Mouse (Mus musculus): ENCODE data around the gene Marveld2.

The Marveld2 gene

DNA sequence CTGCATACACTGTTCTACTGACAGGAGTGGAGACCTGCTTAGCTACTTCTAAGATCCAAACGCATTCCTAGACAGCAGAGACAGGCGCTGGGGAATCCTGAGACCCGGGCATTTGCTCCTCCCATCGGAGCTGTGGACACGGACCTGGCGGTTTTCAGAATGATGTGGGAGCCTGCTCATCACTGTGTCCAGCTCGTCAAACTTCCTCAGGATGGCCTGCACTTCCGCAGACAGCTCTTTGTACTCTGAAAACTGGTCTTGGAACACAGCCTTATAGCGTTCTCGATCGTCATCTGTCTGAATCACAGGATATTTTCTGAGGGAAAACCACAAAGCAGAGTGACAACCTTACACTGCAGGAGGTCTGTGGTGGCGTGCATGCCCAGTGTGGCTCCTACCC lies 16.5 kb downstream of the Marveld2 start:
- DNase-seq (ENCODE audit: extremely low read depth, low read depth), result no peak

DNA sequence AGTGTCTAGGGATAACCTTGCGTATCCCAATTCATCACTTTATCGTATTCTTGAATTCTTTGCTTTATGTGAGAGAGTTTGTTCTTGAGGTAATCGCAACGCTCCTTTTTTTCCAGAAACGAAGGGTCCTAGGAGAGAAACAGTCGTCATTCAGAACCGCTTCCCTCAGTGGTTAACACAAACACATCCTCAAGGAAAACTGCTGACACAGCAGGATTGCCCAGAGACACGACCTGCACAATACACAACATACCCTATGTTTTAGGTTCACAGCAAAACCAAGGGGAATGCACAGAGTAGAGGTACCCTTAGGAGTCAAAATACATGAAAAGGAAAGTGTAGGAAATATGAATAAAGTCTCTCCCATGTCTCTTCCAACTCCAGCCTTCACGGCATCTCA lies 19.5 kb downstream of the Marveld2 start:
- DNase-seq (ENCODE audit: extremely low read depth, low read depth), result no peak

DNA sequence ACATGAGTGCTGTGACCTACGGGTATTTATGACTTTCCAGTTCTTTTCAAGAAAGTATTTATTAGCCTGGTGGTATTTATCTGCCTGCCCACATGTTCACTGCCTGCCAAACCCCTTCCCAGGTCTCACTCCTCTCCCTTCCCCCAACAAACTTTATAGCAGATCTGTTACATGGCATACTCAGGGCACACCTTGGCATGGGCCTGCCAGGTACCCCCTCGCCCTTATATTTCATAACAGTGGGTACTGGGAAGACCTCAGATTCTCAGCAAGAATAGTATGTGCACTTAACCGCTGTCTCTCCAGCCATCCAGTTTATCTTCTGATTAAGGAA lies 21.3 kb downstream of the Marveld2 start:
- no peak for DNase-seq (ENCODE audit: extremely low read depth, low read depth)

DNA sequence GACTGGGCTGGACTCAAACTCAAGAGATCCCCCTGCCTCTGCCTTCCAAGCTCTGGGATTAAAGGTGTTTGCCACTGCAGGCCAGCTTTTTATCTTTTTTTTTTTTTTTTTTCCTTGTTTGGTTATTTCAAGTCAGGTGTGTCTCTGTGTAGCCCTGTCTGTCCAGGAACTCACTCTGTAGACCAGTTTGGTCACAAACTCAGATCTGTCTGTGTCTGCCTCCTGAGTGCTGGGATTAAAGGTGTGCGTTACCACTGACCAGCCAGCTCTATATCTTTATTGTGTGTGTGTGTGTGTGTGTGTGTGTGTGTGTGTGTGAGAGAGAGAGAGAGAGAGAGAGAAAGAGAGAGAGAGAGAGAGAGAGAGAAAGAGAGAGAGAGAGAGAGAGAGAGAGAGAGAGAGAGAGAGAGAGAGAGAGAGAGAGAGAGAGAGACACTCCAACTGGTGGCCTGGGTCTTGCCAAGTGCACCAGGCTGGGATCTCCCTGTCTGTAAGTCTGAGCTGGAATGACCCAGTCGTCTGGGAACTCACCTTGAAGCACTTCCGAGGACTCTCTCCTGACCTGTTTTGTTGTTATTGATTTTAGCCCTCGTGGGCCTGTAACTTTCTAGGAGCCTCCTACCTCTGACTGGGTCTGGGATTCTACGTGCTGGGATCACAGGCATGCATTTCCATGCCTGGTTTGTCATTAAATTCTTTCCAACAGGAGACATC lies 21.8 kb downstream of the Marveld2 start:
- no peak for DNase-seq (ENCODE audit: extremely low read depth, low read depth)

DNA sequence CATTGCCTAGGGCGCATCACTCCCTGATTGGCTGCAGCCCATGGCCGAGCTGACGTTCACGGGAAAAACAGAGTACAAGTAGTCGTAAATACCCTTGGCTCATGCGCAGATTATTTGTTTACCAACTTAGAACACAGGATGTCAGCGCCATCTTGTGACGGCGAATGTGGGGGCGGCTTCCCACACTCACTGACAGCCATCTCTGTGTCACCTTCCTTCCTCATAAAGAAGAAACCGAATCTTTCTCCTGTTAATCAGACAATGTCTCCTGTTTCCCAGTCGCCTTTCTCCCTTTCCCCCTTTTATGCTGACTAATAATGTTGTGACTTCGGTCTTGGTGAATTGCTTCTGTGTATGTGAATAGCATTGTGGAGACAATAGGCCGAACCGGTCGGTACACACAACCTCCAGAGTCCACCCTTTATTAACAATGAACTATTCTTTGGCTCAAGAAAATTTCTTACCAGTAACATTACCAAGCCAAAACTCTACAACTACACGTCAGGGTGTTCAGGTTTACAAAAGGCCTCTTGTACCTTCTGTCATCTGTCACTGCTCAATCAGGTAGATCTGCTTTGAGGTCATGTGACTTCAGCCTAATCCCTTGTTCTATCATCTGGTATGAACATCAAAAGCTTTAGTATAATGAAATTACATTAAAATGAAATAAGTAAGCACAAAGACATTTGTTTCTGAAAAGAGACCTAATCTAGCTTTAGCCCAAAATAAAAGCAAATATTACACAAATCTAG lies 22.6 kb downstream of the Marveld2 start:
- no peak for DNase-seq (ENCODE audit: extremely low read depth, low read depth)

DNA sequence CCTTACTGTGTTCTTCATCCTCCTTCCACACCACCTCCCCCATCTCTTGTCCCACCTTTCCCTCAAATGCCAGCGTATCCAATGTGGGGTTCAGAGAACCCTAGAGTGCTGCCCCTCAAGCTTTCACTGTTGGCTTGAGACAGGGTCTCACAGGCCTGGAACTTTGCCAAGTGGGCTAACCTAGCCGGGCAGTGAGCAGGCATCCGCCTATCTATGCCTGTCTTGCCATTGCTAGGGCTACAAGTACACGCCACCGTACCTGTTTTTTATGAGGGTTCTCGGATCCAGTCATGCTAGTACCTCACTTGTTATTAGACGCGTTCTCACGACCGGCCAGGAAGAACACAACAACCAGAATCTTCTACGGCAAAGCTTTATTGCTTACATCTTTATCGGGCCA lies 28.1 kb downstream of the Marveld2 start:
- DNase-seq (ENCODE audit: extremely low read depth, low read depth), result no peak

DNA sequence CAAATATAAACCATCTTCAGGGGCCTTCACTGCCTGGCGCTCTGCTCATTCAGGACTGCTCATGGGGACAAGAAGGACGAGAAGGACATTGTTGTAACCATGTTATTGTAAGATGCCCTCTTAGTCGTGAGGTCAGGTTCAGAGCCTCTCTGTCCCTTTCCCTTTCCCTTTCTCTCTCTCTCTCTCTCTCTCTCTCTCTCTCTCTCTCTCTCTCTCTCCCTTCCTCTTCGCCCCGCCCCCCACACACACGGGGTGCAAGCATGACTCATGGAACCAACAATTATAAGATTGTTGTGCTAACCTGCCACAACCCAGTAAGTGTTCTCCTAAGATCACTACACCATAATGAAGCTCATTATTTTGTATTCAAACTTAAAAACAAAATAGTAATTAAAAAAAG lies 34.6 kb downstream of the Marveld2 start:
- DNase-seq (ENCODE audit: extremely low read depth, low read depth), result no peak

DNA sequence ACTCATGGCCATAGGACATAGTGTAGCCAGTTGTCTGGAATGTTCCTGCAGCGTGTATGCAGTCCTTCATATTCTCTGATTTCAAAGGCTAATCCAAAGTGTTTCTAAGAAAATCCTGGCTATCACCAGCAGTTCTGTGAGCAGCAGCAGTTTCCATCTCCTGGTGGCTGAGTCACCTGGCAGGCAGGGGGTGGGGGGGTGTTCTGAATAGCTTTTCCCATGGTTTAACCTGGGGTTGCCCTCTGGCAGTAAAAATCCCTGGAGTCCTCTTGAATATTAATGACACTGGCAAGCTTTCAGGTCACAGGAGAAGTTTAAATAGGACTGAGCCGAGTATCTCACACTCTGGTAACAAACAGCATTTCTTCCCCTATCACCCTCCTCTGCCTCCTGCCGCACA lies 35.1 kb downstream of the Marveld2 start:
- DNase-seq (ENCODE audit: extremely low read depth, low read depth), result no peak

DNA sequence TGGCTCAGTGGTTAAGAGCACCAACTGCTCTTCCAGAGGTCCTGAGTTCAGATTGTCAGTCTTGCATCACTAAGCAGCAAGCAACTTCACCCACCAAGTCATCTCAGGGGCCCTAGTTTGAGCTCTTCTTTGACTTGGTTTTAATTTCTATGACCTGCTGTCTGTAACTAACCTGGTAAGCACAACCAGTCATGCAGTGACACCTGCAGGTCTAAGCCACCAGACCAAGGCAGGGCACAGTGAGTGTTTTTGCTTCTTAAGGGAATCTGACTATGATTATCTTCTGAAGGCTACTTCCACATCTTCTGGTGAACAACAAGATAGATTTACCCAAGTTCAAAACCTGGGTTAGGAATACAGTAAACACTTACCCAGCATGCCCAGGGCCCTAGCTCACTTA lies 36.8 kb downstream of the Marveld2 start:
- DNase-seq (ENCODE audit: extremely low read depth, low read depth), result no peak

DNA sequence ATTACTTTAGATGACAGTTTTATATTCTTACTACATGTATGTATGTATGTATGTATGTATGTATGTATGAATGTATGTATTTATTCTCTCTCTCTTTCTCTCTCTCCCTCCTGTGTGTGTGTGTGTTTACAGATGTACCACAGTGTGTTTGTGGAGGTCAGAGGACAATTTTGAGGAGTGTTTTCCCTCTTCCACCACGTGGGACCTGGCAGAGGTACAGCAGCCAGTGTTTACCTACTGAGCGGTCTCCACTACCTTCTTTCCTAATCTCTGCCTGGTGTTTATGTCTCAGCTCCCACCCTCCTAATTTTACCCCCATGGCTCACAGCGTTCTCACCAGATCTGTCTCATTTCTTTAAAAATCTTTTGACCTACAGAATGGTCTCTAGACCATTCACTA lies 37.6 kb downstream of the Marveld2 start:
- no peak for DNase-seq (ENCODE audit: extremely low read depth, low read depth)

DNA sequence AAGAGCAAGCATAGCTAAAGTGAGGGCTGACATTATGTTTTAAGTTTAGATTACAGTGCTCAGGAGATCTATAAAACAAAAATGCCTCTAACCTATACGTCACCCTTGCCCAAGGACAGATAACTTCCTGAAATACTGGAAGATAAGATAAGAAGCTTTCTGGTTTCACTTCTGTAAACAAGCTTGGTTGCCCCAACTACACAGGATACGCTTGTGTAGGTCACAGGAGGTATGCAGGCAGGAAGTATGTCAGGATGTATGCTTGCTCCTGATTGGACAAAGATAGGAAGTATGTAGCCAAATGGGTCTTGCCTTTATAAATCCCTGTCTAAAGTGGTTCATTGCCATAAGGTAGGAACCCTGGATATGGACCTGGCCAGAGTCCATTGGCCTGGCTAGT lies 40.8 kb downstream of the Marveld2 start:
- DNase-seq (ENCODE audit: extremely low read depth, low read depth), result no peak

DNA sequence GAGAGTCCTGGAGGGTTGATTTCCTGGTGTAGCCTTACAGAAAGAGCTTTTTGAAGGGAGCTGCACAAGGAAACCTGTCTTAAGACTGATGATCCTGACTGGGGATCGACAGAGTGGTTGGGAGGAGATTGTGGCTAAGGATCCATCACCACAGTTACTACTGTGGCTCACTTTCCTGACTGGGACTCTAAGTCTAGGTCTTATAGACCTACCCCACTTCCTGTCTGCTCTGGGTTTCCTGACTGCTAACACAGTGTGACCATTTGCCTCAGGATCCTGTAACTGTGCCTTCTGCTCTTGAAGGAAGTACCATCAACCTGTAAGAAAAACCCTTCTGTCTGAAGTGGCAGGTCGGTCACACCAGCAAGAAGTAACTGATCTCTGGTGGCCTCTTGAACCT lies 46.1 kb downstream of the Marveld2 start:
- no peak for DNase-seq (ENCODE audit: extremely low read depth, low read depth)

DNA sequence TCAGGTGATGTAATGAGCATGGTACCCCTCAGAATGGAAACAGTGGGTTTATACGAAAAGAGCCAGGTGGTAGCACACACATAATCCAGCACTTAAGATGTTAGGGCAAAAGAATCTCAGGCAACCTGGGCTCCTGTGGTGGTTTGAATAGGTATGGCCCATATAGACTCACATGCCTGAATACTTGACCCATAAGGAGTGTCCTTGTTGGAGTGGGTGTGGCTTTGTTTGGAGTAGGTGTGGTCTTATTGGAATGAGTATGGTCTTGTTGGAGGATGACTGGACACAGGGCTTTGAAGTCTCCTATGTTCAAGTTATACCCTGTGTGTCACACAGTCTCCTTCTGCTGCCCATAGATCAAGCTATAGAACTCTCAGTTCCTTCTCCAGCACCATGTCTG lies 48.4 kb downstream of the Marveld2 start:
- no peak for DNase-seq (ENCODE audit: extremely low read depth, low read depth)

DNA sequence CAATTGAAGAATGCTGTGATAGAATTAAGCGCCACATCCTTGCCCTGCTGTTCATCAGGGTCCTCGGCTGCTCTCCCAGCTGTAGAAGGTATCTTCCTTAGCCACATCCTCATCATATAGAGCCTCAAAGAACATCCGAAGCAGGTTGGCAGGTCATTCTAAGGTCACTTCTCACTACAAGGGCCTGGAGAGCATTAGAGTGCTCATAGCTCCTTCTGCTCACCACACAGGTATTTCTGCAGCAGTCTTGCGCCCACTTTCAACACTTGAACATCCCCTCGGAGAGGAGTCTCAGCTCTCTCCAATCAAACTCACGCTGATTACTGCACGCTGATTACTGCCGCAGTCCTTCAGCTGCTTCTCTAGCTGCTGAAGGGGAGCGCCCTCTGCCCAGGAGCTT lies 57.3 kb downstream of the Marveld2 start:
- DNase-seq (ENCODE audit: extremely low read depth, low read depth), result no peak

DNA sequence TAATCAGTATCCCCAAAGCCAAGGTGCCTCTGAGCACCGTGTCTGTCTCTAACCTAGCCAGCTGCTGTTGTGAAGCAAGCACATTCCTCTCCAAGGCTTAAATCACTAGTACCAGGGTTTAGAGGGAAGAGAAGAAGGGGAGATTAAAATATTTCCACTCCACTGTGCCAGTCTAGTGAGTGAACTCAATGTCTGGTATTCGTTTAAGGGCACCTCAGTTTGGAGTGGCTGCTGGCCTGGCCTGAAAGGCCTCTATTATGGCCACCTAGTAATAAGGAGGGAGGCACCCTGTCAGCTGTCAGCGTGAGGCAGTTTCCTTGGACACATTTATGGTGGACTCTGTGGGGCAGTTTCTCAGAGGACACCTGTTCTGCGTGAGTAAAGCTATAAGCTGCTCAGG lies 59.8 kb downstream of the Marveld2 start:
- DNase-seq (ENCODE audit: extremely low read depth, low read depth), result no peak

DNA sequence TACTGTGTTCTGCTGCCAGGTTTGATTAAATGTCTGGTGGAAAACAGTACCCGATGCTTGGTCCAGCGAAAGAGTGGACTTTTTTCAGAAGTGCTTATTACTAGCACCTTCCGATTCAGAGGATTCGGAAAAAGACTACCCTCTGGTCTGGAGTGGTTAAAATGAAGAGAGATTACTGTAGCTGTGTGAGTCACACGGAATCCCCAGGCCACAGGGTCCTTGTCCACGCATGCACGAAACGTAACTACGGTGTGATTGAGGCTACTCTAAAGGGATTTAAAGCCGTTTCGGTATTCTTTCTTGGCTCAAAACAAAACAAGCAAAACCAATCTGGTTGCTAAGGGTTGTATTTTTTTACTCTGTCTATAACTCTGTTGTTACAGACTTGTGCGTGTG lies 63.7 kb downstream of the Marveld2 start:
- no peak for DNase-seq (ENCODE audit: extremely low read depth, low read depth)

DNA sequence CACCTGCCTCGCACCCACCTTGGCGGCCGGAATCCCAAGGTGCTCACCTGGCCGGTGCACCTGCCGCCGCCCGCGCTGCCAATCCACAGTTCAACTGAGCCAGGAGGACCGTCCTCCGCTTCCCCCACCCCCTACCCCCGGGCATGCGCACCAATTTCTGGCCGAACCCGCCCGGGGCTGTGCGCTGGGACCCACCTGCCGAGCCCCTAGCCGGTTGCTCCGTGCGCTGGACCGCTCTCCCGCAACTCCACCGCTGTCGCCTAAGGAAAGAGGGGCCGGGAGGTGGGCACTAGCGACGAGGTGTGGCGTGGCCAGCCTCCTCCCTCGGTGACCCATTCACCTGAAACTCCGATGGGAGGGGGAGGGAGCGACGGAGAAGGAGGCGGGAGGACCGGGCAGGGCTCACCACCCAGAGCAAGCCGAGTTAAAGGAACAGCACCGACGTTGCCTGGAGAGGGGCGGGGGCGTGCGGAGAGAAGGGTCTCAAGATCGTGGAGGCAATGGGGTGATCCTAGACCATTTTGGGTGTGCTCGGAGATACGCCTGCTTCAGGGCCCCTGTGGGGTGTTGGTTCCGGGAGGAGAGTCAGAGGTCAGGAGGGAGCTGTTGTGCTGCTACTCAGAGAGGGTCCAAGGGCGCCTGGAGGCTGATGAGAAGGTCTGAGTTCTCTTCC lies 64.3 kb downstream of the Marveld2 start, which contains the start of gene Ocln:
Ocln (minus strand) TSS at position 350 of the 673 bp plus-strand sequence.
- DNase-seq (ENCODE audit: extremely low read depth, low read depth), result no peak

DNA sequence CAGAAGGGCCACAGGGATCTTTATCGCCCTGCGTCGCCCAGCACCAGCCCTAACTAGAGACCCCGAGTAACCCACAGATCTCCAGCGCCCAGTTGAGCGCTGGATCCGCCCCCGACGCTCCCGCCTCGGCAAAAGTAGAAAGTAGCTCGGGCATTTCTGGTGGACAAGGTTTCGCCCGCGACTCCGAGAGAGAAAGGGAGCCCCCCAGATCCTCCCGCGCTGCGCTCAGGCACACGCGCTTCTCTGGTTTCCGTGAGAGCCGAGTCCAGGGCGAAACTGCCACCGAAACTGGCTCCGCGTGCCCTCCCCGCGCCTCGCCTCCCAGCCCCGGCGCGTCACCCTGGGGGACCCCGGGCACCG lies 64.8 kb downstream of the Marveld2 start:
- no peak for DNase-seq (ENCODE audit: extremely low read depth, low read depth)

DNA sequence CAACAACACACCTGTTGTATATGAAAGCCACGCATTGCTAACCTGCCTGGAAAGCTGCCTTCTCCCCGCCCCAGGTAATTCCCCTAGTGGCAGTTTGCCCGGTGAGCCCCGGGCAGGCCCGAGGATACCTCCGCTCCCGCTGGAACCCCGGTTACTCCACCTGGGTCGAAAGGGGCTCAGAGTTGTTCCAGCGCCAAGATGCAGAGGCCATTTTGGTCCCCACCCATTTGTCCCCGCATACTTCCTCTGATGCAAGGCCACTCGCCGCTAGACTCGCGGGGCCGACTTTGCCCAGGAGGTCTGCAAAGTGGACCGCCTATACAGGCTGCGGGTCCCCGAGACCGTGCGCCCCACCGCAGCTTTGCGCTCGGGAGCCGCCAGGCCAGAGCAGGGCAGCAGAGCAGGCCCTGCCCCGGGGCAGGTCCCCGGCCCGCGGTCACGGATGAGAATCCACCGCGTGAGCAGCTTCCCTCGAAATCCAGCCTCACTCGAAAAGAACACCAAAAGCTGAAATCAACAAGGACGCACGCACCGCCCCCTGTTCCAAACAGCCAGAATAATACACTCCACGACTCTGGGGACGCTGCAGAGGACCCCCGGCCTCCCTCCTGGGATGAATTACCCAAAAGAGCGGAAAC lies 65.3 kb downstream of the Marveld2 start:
- no peak for DNase-seq (ENCODE audit: extremely low read depth, low read depth)

DNA sequence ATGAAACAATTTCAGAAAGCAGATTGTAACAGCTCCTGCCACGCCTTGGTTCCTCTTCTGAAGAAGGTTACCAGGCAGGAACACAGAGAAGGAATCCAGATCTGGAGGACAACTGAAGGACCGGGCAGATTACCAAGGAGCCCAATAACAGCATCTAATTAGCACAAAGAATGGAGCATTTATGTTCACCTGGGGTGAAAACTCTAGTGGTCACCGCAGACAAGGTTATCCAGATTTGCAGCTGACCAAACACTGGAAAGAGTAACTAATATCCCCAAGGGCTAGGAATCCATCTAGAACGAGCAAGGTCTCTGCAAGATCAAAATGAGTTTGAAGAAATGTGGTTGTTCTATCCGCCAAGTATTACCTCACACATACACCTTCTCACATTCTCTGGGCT lies 69.5 kb downstream of the Marveld2 start:
- no peak for DNase-seq (ENCODE audit: extremely low read depth, low read depth)

All from MEL-GATA-1-ER (cell line).